Mouse (Mus musculus) gastrocnemius, postnatal 10 days (tissue): ENCODE results near the gene Slc9a1. TPM values are rescaled to one million over a fixed set of nuclear protein-coding genes. Genes with fewer than 3 reads are reported as not detected.

Experiments used
- microRNA-seq, 2 experiments: library from miRNA; unstranded; fragments of <30 nt; microRNA quantifications; one replicate each; pipeline ENCODE4 v1.2.0; 2021
- total RNA-seq, 2 experiments: library from RNA; stranded (reverse); gene quantifications; 2 replicates each; pipeline ENCODE4 v1.2.3; 2021

Gene Slc9a1
- total RNA-seq, 2 experiments from 2014 or later, result 17.0 to 22.7 TPM

Small RNA genes within 50 kb of the gene (microRNA-seq; reads per million reads assigned to microRNA genes)
- gene Mir5122, result 3.3 to 8.3 reads per million in 2 experiments

Other genes with a start within 250 kb of the Slc9a1 start
- gene Wasf2, start 239.2 kb upstream of the Slc9a1 start, total RNA-seq, result 10 to 100 TPM; 73.1 to 88.7 TPM
- gene Cd164l2, start 157.6 kb upstream of the Slc9a1 start, total RNA-seq, result not detected
- not detected for gene Gpr3, start 157.2 kb upstream of the Slc9a1 start, total RNA-seq
- gene Map3k6, start 128.9 kb upstream of the Slc9a1 start, total RNA-seq, result 1 to 10 TPM; 2.1 to 5.5 TPM
- gene Sytl1, start 106.6 kb upstream of the Slc9a1 start, total RNA-seq, result 1 to 10 TPM; 1.1 to 1.4 TPM
- gene Tmem222, start 91.9 kb upstream of the Slc9a1 start, total RNA-seq, result 10 to 100 TPM; 23.6 to 25.9 TPM
- gene Wdtc1, start 16.2 kb upstream of the Slc9a1 start, total RNA-seq, result 10 to 100 TPM; 48.9 to 49.0 TPM
- under 1 TPM; 0.18 to 0.38 TPM for gene Tent5b, start 110.4 kb downstream of the Slc9a1 start, total RNA-seq
- gene Trnp1, start 128.8 kb downstream of the Slc9a1 start, total RNA-seq, result 1 to 10 TPM; 2.2 to 2.7 TPM
- not detected for gene Kdf1, start 149.3 kb downstream of the Slc9a1 start, total RNA-seq
- 10 to 100 TPM; 53.3 to 62.3 TPM for gene Nudc, start 176.3 kb downstream of the Slc9a1 start, total RNA-seq
- under 1 TPM in 1 of 2 experiments, not detected in 1; 0.23 TPM for gene Nr0b2, start 183.7 kb downstream of the Slc9a1 start, total RNA-seq
- 1 to 10 TPM; 4.6 to 5.1 TPM for gene Gpatch3, start 205.0 kb downstream of the Slc9a1 start, total RNA-seq
- gene Gpn2, start 214.7 kb downstream of the Slc9a1 start, total RNA-seq, result 1 to 10 TPM; 5.6 TPM
- gene Sfn, start 232.5 kb downstream of the Slc9a1 start, total RNA-seq, result 1 to 10 TPM; 1.6 TPM